Mouse (Mus musculus): ENCODE measurements around the gene Vav3. TPM values are rescaled to one million over a fixed set of nuclear protein-coding genes. Genes with fewer than 3 reads are reported as not detected.

Vav3 gene
- polyA plus RNA-seq, 1 experiment from 2014 or later: 4.4 TPM

DNA sequence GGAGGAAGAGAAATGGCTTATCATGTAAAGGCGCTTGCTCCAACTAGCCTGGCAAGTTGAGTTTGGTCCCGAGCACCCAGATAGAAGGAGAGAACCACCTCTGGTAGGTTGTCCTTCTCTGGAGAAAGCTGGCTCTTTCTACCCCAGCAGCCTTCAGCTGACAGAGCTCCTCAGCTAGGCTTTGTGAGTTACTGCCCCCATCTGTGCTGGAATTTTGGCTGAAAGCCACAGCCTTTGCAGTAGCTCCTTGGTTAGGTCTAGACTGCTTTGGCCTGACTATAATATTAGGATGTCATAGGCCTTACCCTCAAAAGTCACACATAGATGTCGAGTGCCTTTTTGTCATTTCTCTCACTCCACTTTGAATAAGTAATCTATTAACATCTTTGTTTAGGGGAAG, 70.8 kb downstream of the Vav3 start:
- TF ChIP-seq EP300 (IDR thresholded peaks at IDR 0.05; ENCODE audit: low read depth) (no peak), CTCF (IDR thresholded peaks at IDR 0.05; ENCODE audit: low read depth) (no peak)
- DNase-seq (no peak), ATAC-seq (no peak)
- WGBS (ENCODE audit: insufficient replicate concordance): 76% methylated on average over 3 of the region's 3 CpGs
- H3K4me3 ChIP-seq (ENCODE audit: low read depth, low read length): no peak overlapping the region
- H3K9ac ChIP-seq (replicated peaks): no peak overlapping the region
- H3K36me3 ChIP-seq (replicated peaks; ENCODE audit: insufficient read depth, low read length): no peaks in the 10 kb centered on the region
- H3K27me3 ChIP-seq (ENCODE audit: insufficient read depth, low read length): no peaks in the 10 kb centered on the region
- H3K27ac ChIP-seq (ENCODE audit: low read depth): no peak overlapping the region
- no peak overlapping the region for H3K4me2 ChIP-seq (ENCODE audit: low read depth, low read length)
- no peaks in the 10 kb centered on the region for H3K9me3 ChIP-seq (ENCODE audit: low read length)
- no peaks in the 10 kb centered on the region for H3K4me1 ChIP-seq (ENCODE audit: insufficient read depth)

DNA sequence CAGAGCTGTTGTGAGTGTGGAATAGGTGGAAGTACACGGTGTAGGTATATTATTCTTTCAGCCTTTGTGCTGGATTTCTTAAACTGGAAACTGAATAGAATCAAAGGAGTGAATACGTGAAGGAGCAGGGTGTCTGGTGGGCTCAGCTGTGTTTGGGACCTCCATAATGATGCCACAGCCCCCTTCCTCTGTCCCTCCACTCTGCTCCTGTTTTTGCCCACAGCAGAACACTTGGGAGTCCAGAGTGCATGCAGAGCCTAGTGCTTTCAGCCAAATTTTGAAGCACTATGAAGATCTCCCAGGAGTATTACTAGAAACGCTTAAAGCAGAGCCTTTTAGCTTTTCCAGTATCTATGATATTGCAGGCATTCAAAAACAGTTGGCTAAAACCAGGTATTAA, 80.0 kb downstream of the Vav3 start:
- no peak overlapping the region for H3K4me3 ChIP-seq (ENCODE audit: low read depth, low read length)
- H3K4me1 ChIP-seq (ENCODE audit: insufficient read depth): no peaks in the 10 kb centered on the region
- H3K9ac ChIP-seq (replicated peaks): no peak overlapping the region
- no peaks in the 10 kb centered on the region for H3K27me3 ChIP-seq (ENCODE audit: insufficient read depth, low read length)
- no peaks in the 10 kb centered on the region for H3K9me3 ChIP-seq (ENCODE audit: low read length)
- WGBS (ENCODE audit: insufficient replicate concordance): 66% methylated on average over 3 of the region's 3 CpGs
- TF ChIP-seq EP300 (IDR thresholded peaks at IDR 0.05; ENCODE audit: low read depth) (no peak), CTCF (IDR thresholded peaks at IDR 0.05; ENCODE audit: low read depth) (no peak)
- no peak overlapping the region for H3K4me2 ChIP-seq (ENCODE audit: low read depth, low read length)
- no peak for ATAC-seq
- no peak for DNase-seq
- H3K36me3 ChIP-seq (replicated peaks; ENCODE audit: insufficient read depth, low read length): no peaks in the 10 kb centered on the region
- H3K27ac ChIP-seq (ENCODE audit: low read depth): no peak overlapping the region

DNA sequence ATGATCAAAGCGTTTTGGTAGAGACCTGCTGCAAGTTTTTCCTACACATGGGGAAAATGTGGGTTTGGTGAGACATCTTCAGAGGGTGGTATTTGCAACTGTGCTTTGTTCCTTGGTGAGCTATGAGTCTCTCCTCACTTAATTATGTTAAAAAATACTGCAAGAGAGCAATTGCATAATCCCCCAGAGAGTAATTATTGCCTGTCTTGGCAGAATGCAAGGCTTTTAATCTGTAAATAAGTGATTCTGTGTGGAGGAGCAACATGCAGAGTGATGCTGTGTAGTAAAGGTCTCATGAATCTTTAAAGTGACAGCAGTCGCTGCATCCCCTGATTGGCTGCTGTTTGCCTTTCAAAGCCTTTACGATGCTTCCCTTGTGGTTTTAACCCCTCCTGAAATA, 80.6 kb downstream of the Vav3 start:
- TF ChIP-seq CTCF (IDR thresholded peaks at IDR 0.05; ENCODE audit: low read depth) (no peak), EP300 (IDR thresholded peaks at IDR 0.05; ENCODE audit: low read depth) (no peak)
- no peaks in the 10 kb centered on the region for H3K27me3 ChIP-seq (ENCODE audit: insufficient read depth, low read length)

DNA sequence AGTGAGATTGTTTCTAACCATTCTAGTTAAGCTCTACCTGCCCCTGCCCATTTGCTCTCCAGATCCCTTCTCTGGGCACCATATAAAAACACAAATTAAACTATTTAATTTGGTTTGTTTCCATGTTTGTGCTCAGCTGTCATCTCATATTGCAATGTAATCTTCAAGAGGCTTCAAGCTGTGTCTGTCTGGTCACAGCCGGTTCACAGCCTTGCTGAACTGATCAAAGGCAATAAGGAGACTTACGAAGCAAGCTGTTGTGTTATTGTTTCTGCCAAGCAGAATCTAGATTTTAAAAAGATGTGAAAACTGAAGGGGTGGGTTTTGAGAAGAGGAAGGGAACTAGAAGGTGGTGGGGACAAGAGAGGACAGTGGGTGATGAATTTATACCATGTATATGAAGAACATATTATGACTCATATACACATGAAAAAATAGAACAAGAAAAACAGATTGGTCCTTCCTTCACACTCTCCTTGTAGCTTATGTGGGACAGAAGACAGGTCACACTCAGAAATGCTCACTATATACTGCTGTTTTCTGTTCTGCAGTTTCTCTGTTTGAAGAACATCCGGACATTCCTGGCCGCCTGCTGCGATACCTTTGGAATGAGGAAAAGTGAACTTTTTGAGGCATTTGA, 83.1 kb downstream of the Vav3 start:
- Histone ChIP-seq H3K9ac (replicated peaks) (no peak overlapping the region), H3K4me3 (ENCODE audit: low read depth, low read length) (no peak overlapping the region), H3K36me3 (replicated peaks; ENCODE audit: insufficient read depth, low read length) (no peaks in the 10 kb centered on the region), H3K9me3 (ENCODE audit: low read length) (no peaks in the 10 kb centered on the region), H3K27me3 (ENCODE audit: insufficient read depth, low read length) (no peaks in the 10 kb centered on the region), H3K27ac (ENCODE audit: low read depth) (no peak overlapping the region), H3K4me2 (ENCODE audit: low read depth, low read length) (no peak overlapping the region), H3K4me1 (ENCODE audit: insufficient read depth) (no peaks in the 10 kb centered on the region)
- ATAC-seq (no peak), DNase-seq (no peak)
- WGBS (ENCODE audit: insufficient replicate concordance): 84% methylated on average over 5 of the region's 5 CpGs
- TF ChIP-seq CTCF (IDR thresholded peaks at IDR 0.05; ENCODE audit: low read depth) (no peak), EP300 (IDR thresholded peaks at IDR 0.05; ENCODE audit: low read depth) (no peak)

More for the DNA sequence above, 80.6 kb downstream of the Vav3 start:
- Histone ChIP-seq H3K27ac (ENCODE audit: low read depth) (no peak overlapping the region), H3K4me1 (ENCODE audit: insufficient read depth) (no peaks in the 10 kb centered on the region), H3K9me3 (ENCODE audit: low read length) (no peaks in the 10 kb centered on the region), H3K9ac (replicated peaks) (no peak overlapping the region), H3K4me2 (ENCODE audit: low read depth, low read length) (no peak overlapping the region), H3K4me3 (ENCODE audit: low read depth, low read length) (no peak overlapping the region), H3K36me3 (replicated peaks; ENCODE audit: insufficient read depth, low read length) (no peaks in the 10 kb centered on the region)
- no peak for DNase-seq
- WGBS (ENCODE audit: insufficient replicate concordance): 42% methylated on average over 3 of the region's 3 CpGs
- no peak for ATAC-seq

DNA sequence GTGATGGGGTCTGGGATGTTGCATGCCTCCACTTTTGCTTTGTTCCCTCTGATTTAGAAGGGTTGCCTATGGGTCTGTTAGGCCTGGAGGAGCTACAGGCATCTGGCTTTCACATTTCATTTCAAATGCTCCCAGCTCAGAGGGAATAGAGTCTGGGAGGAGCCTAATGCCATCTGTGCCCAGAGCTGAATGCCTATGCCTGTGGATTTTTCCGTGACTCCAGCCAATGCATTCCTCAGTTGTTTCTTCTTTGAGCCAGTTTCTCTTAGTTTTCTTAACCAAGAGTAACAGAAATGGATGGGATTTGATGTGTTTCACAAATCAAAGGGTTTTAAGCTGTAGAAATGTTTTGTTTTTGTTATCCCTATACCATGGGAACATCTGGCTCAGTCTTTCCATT, 90.8 kb downstream of the Vav3 start:
- no peaks in the 10 kb centered on the region for H3K9me3 ChIP-seq (ENCODE audit: low read length)
- WGBS (ENCODE audit: insufficient replicate concordance): 71% methylated on average over 1 of the region's 1 CpGs
- no peaks in the 10 kb centered on the region for H3K36me3 ChIP-seq (replicated peaks; ENCODE audit: insufficient read depth, low read length)
- H3K27me3 ChIP-seq (ENCODE audit: insufficient read depth, low read length): no peaks in the 10 kb centered on the region
- H3K4me2 ChIP-seq (ENCODE audit: low read depth, low read length): no peak overlapping the region
- H3K9ac ChIP-seq (replicated peaks): no peak overlapping the region
- H3K27ac ChIP-seq (ENCODE audit: low read depth): no peak overlapping the region
- ATAC-seq: no peak
- no peak overlapping the region for H3K4me3 ChIP-seq (ENCODE audit: low read depth, low read length)
- no peak for DNase-seq
- no peak for TF ChIP-seq CTCF (IDR thresholded peaks at IDR 0.05; ENCODE audit: low read depth)
- TF ChIP-seq EP300 (IDR thresholded peaks at IDR 0.05; ENCODE audit: low read depth): no peak
- no peaks in the 10 kb centered on the region for H3K4me1 ChIP-seq (ENCODE audit: insufficient read depth)

DNA sequence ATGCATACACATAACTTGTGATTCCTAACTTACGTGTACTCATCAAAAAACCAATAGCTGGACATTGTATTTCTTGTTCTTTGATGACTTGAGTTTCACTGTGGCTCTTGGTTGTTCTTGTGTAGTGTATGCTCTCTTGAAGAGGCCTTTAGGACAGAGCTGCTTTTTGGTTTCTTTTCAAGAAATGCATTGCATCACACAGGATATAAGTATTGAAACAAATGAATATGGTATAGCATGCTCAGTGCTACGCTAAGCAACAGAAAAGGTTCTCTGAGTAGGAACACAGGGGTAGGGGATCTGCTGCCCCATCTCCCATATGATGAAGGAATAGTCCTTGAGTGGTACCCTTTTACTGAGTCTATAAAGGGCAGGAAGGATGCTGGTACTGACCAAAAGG, 98.1 kb downstream of the Vav3 start:
- ATAC-seq: no peak
- no peak overlapping the region for H3K4me3 ChIP-seq (ENCODE audit: low read depth, low read length)
- 69% methylated on average over 2 of the region's 2 CpGs for WGBS (ENCODE audit: insufficient replicate concordance)

More for the DNA sequence above, 98.1 kb downstream of the Vav3 start:
- H3K36me3 ChIP-seq (replicated peaks; ENCODE audit: insufficient read depth, low read length): no peaks in the 10 kb centered on the region
- H3K27me3 ChIP-seq (ENCODE audit: insufficient read depth, low read length): no peaks in the 10 kb centered on the region
- H3K9me3 ChIP-seq (ENCODE audit: low read length): no peaks in the 10 kb centered on the region
- H3K9ac ChIP-seq (replicated peaks): no peak overlapping the region
- no peak for DNase-seq
- H3K4me2 ChIP-seq (ENCODE audit: low read depth, low read length): no peak overlapping the region
- peaks cover 5% of the 10 kb centered on the region; the same call in 1 of the 2 replicates for H3K4me1 ChIP-seq (ENCODE audit: insufficient read depth)
- TF ChIP-seq EP300 (IDR thresholded peaks at IDR 0.05; ENCODE audit: low read depth) (no peak), CTCF (IDR thresholded peaks at IDR 0.05; ENCODE audit: low read depth) (no peak)
- no peak overlapping the region for H3K27ac ChIP-seq (ENCODE audit: low read depth)
